Mouse (Mus musculus): Measurements from ENCODE around the gene Nup210. TPM values are rescaled to one million over a fixed set of nuclear protein-coding genes. Genes with fewer than 3 reads are reported as not detected.
A peak's percentile ranks its signal among the peaks of the same experiment; 100 is the strongest.

Gene Nup210
- total RNA-seq (2021), result 1 to 10 TPM; 3.9 to 4.6 TPM
- long read RNA-seq, experiment 1, result 0 reads
- long read RNA-seq, experiment 2, result 0 reads

DNA sequence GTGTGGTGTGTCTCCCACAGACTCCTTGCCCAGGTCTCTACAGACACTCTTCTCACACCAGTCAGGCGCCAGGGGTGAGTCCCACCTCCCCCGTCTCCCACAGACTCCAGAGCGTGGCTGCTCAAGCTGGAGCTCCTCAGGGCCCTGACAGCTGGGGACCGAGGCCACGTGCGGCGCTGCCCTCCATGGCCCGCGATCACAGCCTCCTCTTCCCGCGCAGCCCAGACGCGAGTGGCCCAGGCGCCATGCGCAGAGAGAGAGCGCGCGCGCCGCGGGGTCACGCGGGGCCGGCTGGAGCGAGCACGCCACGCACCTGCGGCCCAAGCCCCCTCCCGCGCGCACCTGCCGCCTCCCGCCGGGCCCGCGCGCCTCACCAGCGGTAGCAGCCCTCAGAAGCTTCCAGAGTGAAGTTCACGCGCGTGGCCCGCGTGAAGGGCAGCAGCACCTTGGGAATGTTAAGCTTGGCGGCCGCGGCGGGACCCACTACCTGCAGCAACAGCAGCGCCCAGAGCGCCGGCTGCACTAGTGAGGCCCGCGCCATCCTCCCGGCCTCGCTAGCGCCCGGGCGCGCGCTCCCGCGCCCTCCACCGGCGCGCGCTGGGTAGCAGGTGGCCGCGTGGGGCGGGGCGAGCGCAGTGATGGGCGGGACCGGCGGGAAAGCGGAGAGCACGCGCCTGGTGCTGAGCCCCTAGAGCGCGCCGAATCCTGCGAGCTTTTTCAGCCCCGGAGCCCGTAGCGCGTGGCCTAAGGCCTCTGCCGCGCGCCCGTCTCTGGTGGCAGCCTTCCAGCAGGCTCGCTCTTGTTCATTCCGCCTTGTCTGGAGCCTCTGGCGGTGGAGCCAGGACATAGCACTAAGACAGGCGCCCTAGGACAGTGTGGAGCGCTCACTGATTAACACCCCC, at the start of gene Nup210:
Gene Nup210 (minus strand): TSS at position 586 of the 902 bp plus-strand sequence.
- peak; percentile 90 for DNase-seq (ENCODE audit: low spot score in 2 of 2)

- peak; percentile 68 to 70 for DNase-seq (ENCODE audit: low spot score in 2 of 2)
Measured at GRCm38 (mm10) chr6:91165210-91165609, 48.6 kb upstream of the Nup210 start.

- DNase-seq (ENCODE audit: low spot score in 2 of 2), result no peak
Measured at GRCm38 (mm10) chr6:91164584-91164983, 48.0 kb upstream of the Nup210 start.

- no peak for DNase-seq (ENCODE audit: low spot score in 2 of 2)
Measured at GRCm38 (mm10) chr6:91163195-91163911, 46.7 kb upstream of the Nup210 start.

DNA sequence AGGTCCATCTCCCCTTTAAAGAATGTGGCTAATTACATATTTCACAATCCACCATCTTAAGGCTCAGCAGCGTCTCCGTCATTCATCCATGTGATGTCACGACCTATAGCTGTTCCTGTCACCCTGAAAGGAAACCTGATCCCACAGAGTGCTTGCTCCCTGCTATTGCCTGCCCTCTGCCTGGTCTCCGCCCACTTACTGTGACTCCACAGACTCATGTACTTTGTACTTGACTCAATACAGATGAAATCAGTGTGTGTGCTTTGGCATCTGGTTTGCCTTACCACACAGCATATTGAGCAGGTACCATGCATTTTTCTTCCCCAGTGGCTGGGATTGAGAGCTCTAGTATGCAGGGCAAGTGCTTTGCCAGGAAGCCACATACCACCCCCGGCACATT, 45.7 kb upstream of the Nup210 start:
- DNase-seq (ENCODE audit: low spot score in 2 of 2), result no peak

DNA sequence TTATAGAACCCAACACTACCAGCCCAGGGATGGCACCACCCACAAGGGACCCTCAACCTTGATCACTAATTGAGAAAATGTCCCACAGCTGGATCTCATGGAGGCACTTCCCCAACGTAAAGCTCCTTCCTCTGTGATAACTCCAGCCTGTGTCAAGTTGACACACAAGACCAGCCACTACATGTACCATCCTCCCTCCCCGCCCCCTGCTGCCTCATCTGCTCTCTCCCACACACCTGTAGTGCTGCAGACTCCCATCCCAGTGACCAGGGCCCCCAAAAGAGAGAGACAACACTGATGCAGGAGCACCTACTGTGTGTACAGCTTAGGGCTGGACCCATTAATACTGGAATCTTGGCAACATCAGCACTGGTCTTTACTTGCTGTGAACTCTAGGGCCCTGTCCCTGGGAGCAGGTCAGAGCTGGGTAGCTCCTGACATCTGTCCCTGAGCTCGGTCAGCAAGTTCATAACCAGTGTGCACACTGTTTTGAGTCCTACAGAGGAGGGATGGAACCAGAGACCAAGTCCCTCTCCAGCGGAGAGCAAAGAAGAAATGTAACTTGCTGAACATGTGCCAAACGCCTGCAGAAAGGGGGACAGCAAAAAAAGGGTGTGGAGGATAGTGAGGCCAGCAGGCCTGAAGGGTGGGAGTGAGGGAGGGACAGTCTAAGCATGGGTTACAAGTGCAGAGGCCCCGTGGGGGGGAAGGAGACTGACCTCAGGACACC, 45.0 kb upstream of the Nup210 start:
- no peak for DNase-seq (ENCODE audit: low spot score in 2 of 2)

DNA sequence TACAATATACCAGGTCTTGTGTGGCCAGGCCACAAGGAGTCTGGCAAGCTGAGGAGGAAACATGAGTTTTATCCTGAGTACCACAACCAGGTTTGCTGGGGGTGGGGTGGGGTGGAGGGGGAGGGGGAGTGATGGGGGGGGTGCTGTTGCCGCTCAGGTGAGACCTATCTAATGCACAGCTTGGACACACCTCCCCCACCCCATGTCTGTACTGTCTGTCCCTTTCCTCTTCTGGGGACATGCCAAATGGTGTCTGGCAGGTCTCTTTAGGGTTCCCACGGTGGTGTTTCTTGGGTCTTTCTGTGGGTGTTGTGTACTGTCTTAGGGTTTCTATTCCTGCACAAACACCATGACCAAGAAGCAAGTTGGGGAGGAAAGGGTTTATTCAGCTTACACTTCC, 44.3 kb upstream of the Nup210 start:
- no peak for DNase-seq (ENCODE audit: low spot score in 2 of 2)

GRCm38 (mm10) chr6:91160399-91160798, 43.8 kb upstream of the Nup210 start:
- DNase-seq (ENCODE audit: low spot score in 2 of 2), result peak in 1 of 2 experiments; percentile 28

DNA sequence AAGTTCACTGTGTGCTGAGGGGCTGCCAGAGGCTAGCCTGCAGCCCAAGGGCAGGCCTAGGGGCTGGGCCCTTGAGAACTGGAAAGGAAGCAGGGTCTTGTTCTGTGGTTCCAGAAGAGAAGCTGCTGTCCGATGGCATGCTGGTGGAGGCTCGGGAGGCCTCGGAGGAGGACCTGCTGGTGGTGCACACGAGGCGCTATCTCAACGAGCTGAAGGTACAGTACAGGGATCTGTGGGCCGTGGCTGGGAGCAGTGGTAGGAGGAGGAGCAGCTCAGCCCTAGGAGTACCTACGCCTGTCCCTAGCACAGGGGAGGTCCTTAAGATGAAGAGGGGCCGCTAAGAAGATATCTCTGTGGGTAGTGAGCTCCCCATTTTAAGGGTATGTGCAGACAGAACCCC, 42.4 kb upstream of the Nup210 start:
- DNase-seq (ENCODE audit: low spot score in 2 of 2), result no peak

DNA sequence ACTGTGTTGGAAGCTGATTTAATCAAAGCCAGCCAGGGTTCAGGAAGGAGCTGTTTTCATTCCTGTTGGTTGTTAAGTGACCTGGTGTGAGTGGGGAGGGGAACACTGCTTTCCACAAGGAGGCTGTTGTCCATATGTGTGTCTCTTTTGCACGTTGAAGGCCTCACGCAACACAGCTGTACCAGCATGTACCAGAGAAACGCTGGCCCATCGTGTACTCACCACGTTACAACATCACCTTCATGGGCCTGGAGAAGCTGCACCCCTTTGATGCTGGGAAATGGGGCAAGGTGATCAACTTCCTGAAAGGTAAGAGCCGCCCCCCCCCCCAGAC, 40.6 kb upstream of the Nup210 start:
- DNase-seq (ENCODE audit: low spot score in 2 of 2), result no peak

GRCm38 (mm10) chr6:91156554-91157236, 40.1 kb upstream of the Nup210 start, which contains the start of gene Hdac11:
Hdac11 (plus strand) TSS chr6:91156665.
- DNase-seq (ENCODE audit: low spot score in 2 of 2), result peak; percentile 74 to 81

DNA sequence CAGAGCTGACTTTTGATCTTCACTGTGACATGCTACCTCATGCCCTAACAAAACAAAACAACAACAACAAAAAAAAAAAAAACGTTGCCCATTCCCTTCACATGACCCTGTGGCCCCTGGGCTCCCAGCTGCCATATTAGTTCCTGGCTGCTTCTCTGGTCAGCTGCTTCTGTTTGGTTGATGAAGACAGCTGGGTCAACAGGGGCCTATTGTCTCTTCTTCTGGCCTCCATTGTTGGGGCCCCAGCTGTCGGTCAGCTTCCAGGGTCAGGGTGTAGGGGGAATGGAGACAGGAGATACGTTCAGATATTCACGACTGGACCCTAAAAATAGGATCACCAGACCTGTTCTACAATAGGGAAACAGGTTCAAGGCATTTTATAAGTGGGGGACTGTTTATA, 39.4 kb upstream of the Nup210 start:
- DNase-seq (ENCODE audit: low spot score in 2 of 2), result no peak

GRCm38 (mm10) chr6:91155286-91155685, 38.7 kb upstream of the Nup210 start:
- no peak for DNase-seq (ENCODE audit: low spot score in 2 of 2)

- DNase-seq (ENCODE audit: low spot score in 2 of 2), result no peak
Measured at GRCm38 (mm10) chr6:91154685-91155084, 38.1 kb upstream of the Nup210 start.

GRCm38 (mm10) chr6:91153549-91154064, 37.0 kb upstream of the Nup210 start:
- no peak for DNase-seq (ENCODE audit: low spot score in 2 of 2)

DNA sequence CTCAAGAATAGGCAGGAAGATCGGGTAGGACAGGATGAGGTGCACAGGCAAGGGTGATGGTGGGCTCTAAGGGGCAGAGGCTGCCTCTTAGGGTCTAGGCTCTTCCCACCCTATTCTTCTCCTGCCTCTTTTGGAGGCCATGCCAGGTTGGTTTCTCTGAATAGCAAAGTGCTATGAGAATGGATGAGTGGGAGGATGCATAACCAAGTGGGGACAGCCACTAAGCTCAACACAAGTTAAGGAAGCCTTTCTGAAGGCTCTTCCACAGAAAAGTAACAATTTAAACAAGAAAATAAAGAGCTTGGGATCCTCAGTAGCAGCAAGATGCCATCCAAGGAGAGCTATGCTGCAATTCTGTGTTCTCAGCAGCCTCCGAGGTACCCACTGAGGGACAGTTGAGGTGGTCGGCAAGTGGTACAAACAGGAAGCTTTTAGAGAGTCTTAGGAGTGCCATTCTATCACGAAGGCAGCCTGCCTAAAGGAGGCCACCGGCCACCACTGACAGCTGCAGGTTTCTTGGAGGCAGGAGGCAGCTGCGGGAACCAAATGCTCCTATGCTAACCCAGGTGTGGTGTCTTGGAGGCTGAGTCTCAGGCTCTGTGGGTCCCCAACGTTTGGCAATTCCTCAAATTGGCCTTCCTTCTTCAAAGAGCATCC, 36.4 kb upstream of the Nup210 start:
- DNase-seq (ENCODE audit: low spot score in 2 of 2), result no peak

GRCm38 (mm10) chr6:91147152-91147770, 30.6 kb upstream of the Nup210 start:
- DNase-seq (ENCODE audit: low spot score in 2 of 2), result no peak

GRCm38 (mm10) chr6:91146443-91147151, 30.0 kb upstream of the Nup210 start:
- DNase-seq (ENCODE audit: low spot score in 2 of 2), result no peak

GRCm38 (mm10) chr6:91145572-91145971, 28.9 kb upstream of the Nup210 start:
- no peak for DNase-seq (ENCODE audit: low spot score in 2 of 2)
